Mouse (Mus musculus) neural tube, embryonic 15.5 days (tissue): ENCODE measurements around the gene Ywhag. TPM values are rescaled to one million over a fixed set of nuclear protein-coding genes. Genes with fewer than 3 reads are reported as not detected.

Source experiments
- ATAC-seq: fragments of 200-750 bp; cut with Nextera tagmentation; 2 replicates; pipeline ENCODE4 v1.8.0; 2017; ENCODE audit warnings: mild to moderate bottlenecking, moderate TSS enrichment, moderate library complexity; ENCODE audit not compliant: low FRiP score
- H3K27ac ChIP-seq: fragments of 300-500 bp; sonication (generic); replicated peaks from 2 replicates; pipeline ENCODE4 v1.5.1; 2015; ENCODE audit warnings: mild to moderate bottlenecking, inconsistent platforms
- H3K27me3 ChIP-seq: fragments of 300-500 bp; sonication (generic); replicated peaks from 2 replicates; pipeline ENCODE4 v1.6.1; 2015; ENCODE audit warnings: inconsistent platforms
- H3K36me3 ChIP-seq: fragments of 300-500 bp; sonication (generic); 2 replicates; pipeline ENCODE4 v1.6.1; 2015; ENCODE audit warnings: inconsistent platforms
- H3K4me1 ChIP-seq: fragments of 300-500 bp; sonication (generic); 2 replicates; pipeline ENCODE4 v1.6.1; 2015; ENCODE audit warnings: inconsistent platforms
- H3K4me2 ChIP-seq: fragments of 300-500 bp; sonication (generic); 2 replicates; pipeline ENCODE4 v1.6.1; 2015; ENCODE audit warnings: inconsistent platforms, mild to moderate bottlenecking, moderate library complexity
- H3K4me3 ChIP-seq: fragments of 300-500 bp; sonication (generic); replicated peaks from 2 replicates; pipeline ENCODE4 v1.5.1; 2015; ENCODE audit warnings: mild to moderate bottlenecking, inconsistent platforms
- H3K9ac ChIP-seq: fragments of 300-500 bp; sonication (generic); replicated peaks from 2 replicates; pipeline ENCODE4 v1.6.1; 2015; ENCODE audit warnings: mild to moderate bottlenecking, inconsistent platforms
- H3K9me3 ChIP-seq: fragments of 300-500 bp; sonication (generic); replicated peaks from 2 replicates; pipeline ENCODE4 v1.6.1; 2016; ENCODE audit warnings: inconsistent platforms
- WGBS: fragments of 180-500 bp; shearing (Covaris S2); methylation state at CpG from one replicate; pipeline ENCODE4 v1.1.7; 2015; ENCODE audit warnings: mixed read lengths; 5-methylcytosine and 5-hydroxymethylcytosine counted together
- polyA plus RNA-seq: library from polyadenylated mRNA; unstranded; fragments of >200 nt; fragmentation: Nextera tagmentation; extraction: Ambion mirVana; gene quantifications from 2 replicates; pipeline ENCODE4 v1.2.1, GENCODE M21; 2015

Gene Ywhag
- polyA plus RNA-seq, 1 experiment from 2014 or later: 868 TPM

- Histone ChIP-seq H3K27me3 (no peaks in the 10 kb centered on the region), H3K4me1 (peaks cover 21% of the 10 kb centered on the region), H3K4me2 (peak overlapping the region; percentile 94), H3K9me3 (no peaks in the 10 kb centered on the region), H3K27ac (peak overlapping the region; percentile 98), H3K9ac (peak overlapping the region; percentile 83), H3K4me3 (peak overlapping the region; percentile 57), H3K36me3 (no peaks in the 10 kb centered on the region)
- WGBS: under 1% methylated on average over 64 of the region's 64 CpGs
- ATAC-seq: peak; percentile 97
Observed at GRCm38 (mm10) chr5:135962492-135963279, 28.3 kb upstream of the Ywhag start.

GRCm38 (mm10) chr5:135962125-135962491, 27.7 kb upstream of the Ywhag start:
- ATAC-seq: no peak
- Histone ChIP-seq H3K27ac (peak overlapping the region; percentile 98), H3K9ac (peak overlapping the region; percentile 45), H3K4me2 (peak overlapping the region; percentile 94), H3K36me3 (no peaks in the 10 kb centered on the region), H3K4me1 (peaks cover 24% of the 10 kb centered on the region), H3K4me3 (peak overlapping the region; percentile 57), H3K27me3 (no peaks in the 10 kb centered on the region), H3K9me3 (no peaks in the 10 kb centered on the region)
- 1% methylated on average over 11 of the region's 11 CpGs for WGBS

- Histone ChIP-seq H3K27ac (peak overlapping the region; percentile 98), H3K4me1 (peaks cover 29% of the 10 kb centered on the region), H3K4me2 (peak overlapping the region; percentile 94; the same call in 1 of the 2 replicates), H3K27me3 (no peaks in the 10 kb centered on the region), H3K36me3 (no peaks in the 10 kb centered on the region), H3K4me3 (0 out of 2 replicates have a peak overlapping the region, but pooled peaks have one; percentile 57), H3K9ac (no peak overlapping the region), H3K9me3 (no peaks in the 10 kb centered on the region)
- ATAC-seq: no peak
- WGBS: 97% methylated on average over 15 of the region's 15 CpGs
Observed at GRCm38 (mm10) chr5:135960909-135961635, 26.7 kb upstream of the Ywhag start.

GRCm38 (mm10) chr5:135959911-135960310, 25.5 kb upstream of the Ywhag start:
- no peaks in the 10 kb centered on the region for H3K27me3 ChIP-seq
- H3K4me1 ChIP-seq: peaks cover 25% of the 10 kb centered on the region
- H3K36me3 ChIP-seq: no peaks in the 10 kb centered on the region
- H3K4me3 ChIP-seq: no peak overlapping the region
- ATAC-seq: no peak
- no peak overlapping the region for H3K27ac ChIP-seq
- WGBS: 90% methylated on average over 7 of the region's 7 CpGs
- no peak overlapping the region for H3K9ac ChIP-seq
- H3K4me2 ChIP-seq: no peak overlapping the region
- no peaks in the 10 kb centered on the region for H3K9me3 ChIP-seq

- no peak for ATAC-seq
- H3K27me3 ChIP-seq: no peaks in the 10 kb centered on the region
- 0 out of 2 replicates have a peak overlapping the region, but pooled peaks have one; percentile 46 for H3K4me3 ChIP-seq
- H3K36me3 ChIP-seq: no peaks in the 10 kb centered on the region
- H3K27ac ChIP-seq: peak overlapping the region; percentile 87
- H3K9me3 ChIP-seq: no peaks in the 10 kb centered on the region
- 90% methylated on average over 4 of the region's 4 CpGs for WGBS
- 0 out of 2 replicates have a peak overlapping the region, but pooled peaks have one; percentile 20 for H3K9ac ChIP-seq
- peaks cover 24% of the 10 kb centered on the region for H3K4me1 ChIP-seq
- peak overlapping the region; percentile 68; the same call in 1 of the 2 replicates for H3K4me2 ChIP-seq
Observed at GRCm38 (mm10) chr5:135958367-135958766, 24.0 kb upstream of the Ywhag start.

GRCm38 (mm10) chr5:135957207-135957974, 23.0 kb upstream of the Ywhag start:
- H3K4me2 ChIP-seq: peak overlapping the region; percentile 68
- no peaks in the 10 kb centered on the region for H3K36me3 ChIP-seq
- no peaks in the 10 kb centered on the region for H3K27me3 ChIP-seq
- no peaks in the 10 kb centered on the region for H3K9me3 ChIP-seq
- H3K4me1 ChIP-seq: peaks cover 19% of the 10 kb centered on the region
- H3K27ac ChIP-seq: peak overlapping the region; percentile 87
- peak overlapping the region; percentile 30; the same call in 1 of the 2 replicates for H3K9ac ChIP-seq
- peak overlapping the region; percentile 46 for H3K4me3 ChIP-seq
- 8% methylated on average over 28 of the region's 28 CpGs for WGBS
- peak; percentile 77 for ATAC-seq

GRCm38 (mm10) chr5:135956300-135957206, 22.1 kb upstream of the Ywhag start:
- no peaks in the 10 kb centered on the region for H3K27me3 ChIP-seq
- ATAC-seq: no peak
- H3K9me3 ChIP-seq: no peaks in the 10 kb centered on the region
- H3K4me2 ChIP-seq: peak overlapping the region; percentile 68
- H3K36me3 ChIP-seq: no peaks in the 10 kb centered on the region
- H3K4me3 ChIP-seq: peak overlapping the region; percentile 46
- peaks cover 14% of the 10 kb centered on the region for H3K4me1 ChIP-seq
- H3K9ac ChIP-seq: peak overlapping the region; percentile 30; the same call in 1 of the 2 replicates
- peak overlapping the region; percentile 87 for H3K27ac ChIP-seq
- WGBS: 78% methylated on average over 9 of the region's 9 CpGs

GRCm38 (mm10) chr5:135952830-135953229, 18.4 kb upstream of the Ywhag start:
- Histone ChIP-seq H3K9me3 (no peaks in the 10 kb centered on the region), H3K36me3 (no peaks in the 10 kb centered on the region), H3K27ac (no peak overlapping the region), H3K4me3 (no peak overlapping the region), H3K9ac (no peak overlapping the region), H3K4me2 (no peak overlapping the region), H3K4me1 (peaks cover 9% of the 10 kb centered on the region), H3K27me3 (no peaks in the 10 kb centered on the region)
- 85% methylated on average over 2 of the region's 2 CpGs for WGBS
- no peak for ATAC-seq

- no peak overlapping the region for H3K9ac ChIP-seq
- H3K36me3 ChIP-seq: no peaks in the 10 kb centered on the region
- H3K4me3 ChIP-seq: no peak overlapping the region
- H3K4me1 ChIP-seq: 0 out of 2 replicates have a peak, but pooled peaks cover under 1% of the 10 kb centered on the region
- H3K27ac ChIP-seq: no peak overlapping the region
- H3K27me3 ChIP-seq: no peaks in the 10 kb centered on the region
- WGBS: 94% methylated on average over 2 of the region's 2 CpGs
- H3K9me3 ChIP-seq: no peaks in the 10 kb centered on the region
- ATAC-seq: no peak
- no peak overlapping the region for H3K4me2 ChIP-seq
Observed at GRCm38 (mm10) chr5:135951660-135952059, 17.2 kb upstream of the Ywhag start.

- Histone ChIP-seq H3K9me3 (no peaks in the 10 kb centered on the region), H3K27ac (no peak overlapping the region), H3K36me3 (no peaks in the 10 kb centered on the region), H3K4me1 (peaks cover 3% of the 10 kb centered on the region), H3K9ac (no peak overlapping the region), H3K27me3 (no peaks in the 10 kb centered on the region), H3K4me3 (no peak overlapping the region), H3K4me2 (no peak overlapping the region)
- 83% methylated on average over 11 of the region's 11 CpGs for WGBS
- ATAC-seq: no peak
Observed at GRCm38 (mm10) chr5:135950710-135951412, 16.4 kb upstream of the Ywhag start.
